Mouse (Mus musculus) liver, embryonic 14.5 days (tissue): ENCODE data around the gene Smg5. TPM values are rescaled to one million over a fixed set of nuclear protein-coding genes. Genes with fewer than 3 reads are reported as not detected.

Experiments used
- ATAC-seq: fragments of 200-750 bp; cut with Nextera tagmentation; 2 replicates; pipeline ENCODE4 v1.8.0; 2017; ENCODE audit warnings: moderate number of reproducible peaks, mild to moderate bottlenecking, moderate library complexity; ENCODE audit not compliant: insufficient read depth
- DNase-seq, 3 experiments: peaks; one replicate each; pipeline ENCODE4 v3.0.0-alpha.2; 2012 to 2013; ENCODE audit warnings: low read depth in 3 of 3, low spot score in 3 of 3
- H3K27ac ChIP-seq: fragments of 300-500 bp; sonication (generic); 2 replicates; pipeline ENCODE4 v1.5.1; 2014; ENCODE audit warnings: moderate library complexity, mild to moderate bottlenecking, control low read depth, inconsistent platforms
- H3K27me3 ChIP-seq: fragments of 300-500 bp; sonication (generic); 2 replicates; pipeline ENCODE4 v1.6.1; 2014; ENCODE audit warnings: mild to moderate bottlenecking, low read length, moderate library complexity; ENCODE audit not compliant: control insufficient read depth, insufficient read depth
- H3K36me3 ChIP-seq: fragments of 300-500 bp; sonication (generic); replicated peaks from 2 replicates; pipeline ENCODE4 v1.6.1; 2014; ENCODE audit warnings: low read depth; ENCODE audit not compliant: control insufficient read depth, insufficient read depth
- H3K4me1 ChIP-seq, 2 experiments: fragments of 200-500 bp in 1 of 2; fragments of 300-500 bp in 1 of 2; sonication (generic) in 1 of 2; replicated peaks; 2 replicates each; pipeline ENCODE4 v1.6.1; 2012 to 2014; ENCODE audit warnings: antibody characterized with exemption in 1 of 2, inconsistent platforms in 1 of 2, low read length in 1 of 2; ENCODE audit not compliant: control insufficient read depth in 2 of 2, insufficient read depth in 2 of 2
- H3K4me2 ChIP-seq: fragments of 300-500 bp; sonication (generic); 2 replicates; pipeline ENCODE4 v1.6.1; 2014; ENCODE audit warnings: low read depth, mild to moderate bottlenecking, control low read depth, moderate library complexity
- H3K4me3 ChIP-seq, 2 experiments: fragments of 200-500 bp in 1 of 2; fragments of 300-500 bp in 1 of 2; sonication (generic) in 1 of 2; 2 replicates each; pipeline ENCODE4 v1.5.1; 2012 to 2014; ENCODE audit warnings: low read depth in 2 of 2, low read length in 2 of 2, mild to moderate bottlenecking in 2 of 2, control low read depth in 1 of 2, inconsistent platforms in 1 of 2, moderate library complexity in 1 of 2; ENCODE audit not compliant: insufficient read depth in 1 of 2
- H3K9ac ChIP-seq: fragments of 300-500 bp; sonication (generic); replicated peaks from 2 replicates; pipeline ENCODE4 v1.6.1; 2014; ENCODE audit warnings: mild to moderate bottlenecking, control low read depth, moderate library complexity
- H3K9me3 ChIP-seq: fragments of 300-500 bp; sonication (generic); 2 replicates; pipeline ENCODE4 v1.6.1; 2016; ENCODE audit warnings: low read length, mixed read lengths; ENCODE audit not compliant: control insufficient read depth
- CTCF ChIP-seq: IDR thresholded peaks from 2 replicates; pipeline ENCODE4 v1.5.1; 2016; ENCODE audit warnings: antibody characterized with exemption, low read depth, control low read depth
- EP300 ChIP-seq: IDR thresholded peaks from 2 replicates; pipeline ENCODE4 v1.6.1; 2016; ENCODE audit warnings: antibody characterized with exemption, low read depth
- WGBS: fragments of 180-500 bp; shearing (Covaris S2); extraction: QIAGEN DNeasy Blood & Tissue Kit; methylation state at CpG from one replicate; pipeline ENCODE4 v1.1.7; 2014; ENCODE audit not compliant: insufficient replicate concordance; 5-methylcytosine and 5-hydroxymethylcytosine counted together
- polyA plus RNA-seq, 2 experiments: library from polyadenylated mRNA; depleted of rRNA in 1 of 2; stranded (reverse) in 1 of 2; unstranded in 1 of 2; fragments of >200 nt; fragmentation: Nextera tagmentation in 1 of 2; extraction: Ambion mirVana in 1 of 2; gene quantifications; 2 replicates each; pipeline versions ENCODE4 v1.2.1 to v1.2.3; 2012 to 2014

Smg5 gene
- polyA plus RNA-seq, 2 experiments: 18.8 to 33.6 TPM

DNA sequence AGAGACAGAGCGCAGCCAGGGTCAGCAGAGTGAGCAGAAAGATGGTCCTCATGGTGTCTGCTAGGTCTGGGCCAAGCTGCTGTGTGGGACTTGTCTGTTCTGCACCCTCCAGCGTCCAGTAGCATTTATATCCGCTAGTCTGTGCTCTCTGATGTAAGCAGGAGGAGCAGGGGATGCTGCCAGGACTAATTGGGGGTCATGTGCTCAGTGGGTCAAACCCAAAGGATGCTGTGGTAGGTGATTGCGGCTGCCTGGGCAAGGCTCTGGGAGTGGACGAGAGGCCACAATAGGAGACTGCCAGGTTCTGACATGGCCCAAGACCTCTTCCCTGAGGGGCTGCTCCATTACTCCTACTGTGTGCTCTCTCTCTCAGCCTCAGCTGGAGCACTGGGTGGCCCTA, 48.3 kb downstream of the Smg5 start, which contains the start of gene Bglap:
TSS of gene Bglap (minus strand) at position 101 of the 400 bp plus-strand sequence.
- DNase-seq (no peak), ATAC-seq (no peak)
- no peak within 1 kb of the TSS for H3K9ac ChIP-seq
- no peak within 1 kb of the TSS for H3K4me2 ChIP-seq
- H3K4me1 ChIP-seq: peaks cover 0 to 2% of the 10 kb centered on the region in 2 experiments; a peak in 1 of 4 replicates
- no peaks in the 10 kb centered on the region for H3K36me3 ChIP-seq
- H3K27ac ChIP-seq: no peak within 1 kb of the TSS
- TF ChIP-seq CTCF (no peak), EP300 (no peak)
- no peaks in the 10 kb centered on the region for H3K27me3 ChIP-seq
- 55% methylated on average over 5 of the region's 5 CpGs for WGBS
- no peaks in the 10 kb centered on the region for H3K9me3 ChIP-seq
- no peak within 1 kb of the TSS for H3K4me3 ChIP-seq

GRCm38 (mm10) chr3:88393776-88394375, 57.8 kb downstream of the Smg5 start:
- DNase-seq (no peak), ATAC-seq (no peak)
- no peaks in the 10 kb centered on the region for H3K4me1 ChIP-seq
- no peak overlapping the region for H3K27ac ChIP-seq
- WGBS: 86% methylated on average over 9 of the region's 9 CpGs
- no peak overlapping the region for H3K4me2 ChIP-seq
- no peak overlapping the region for H3K9ac ChIP-seq
- no peaks in the 10 kb centered on the region for H3K9me3 ChIP-seq
- TF ChIP-seq EP300 (no peak), CTCF (no peak)
- no peaks in the 10 kb centered on the region for H3K27me3 ChIP-seq
- H3K36me3 ChIP-seq: peaks cover 4% of the 10 kb centered on the region; the same call in 1 of the 2 replicates
- no peak overlapping the region for H3K4me3 ChIP-seq

GRCm38 (mm10) chr3:88395288-88395687, 59.2 kb downstream of the Smg5 start:
- ATAC-seq (no peak), DNase-seq (no peak)
- 88% methylated on average over 6 of the region's 6 CpGs for WGBS
- H3K4me1 ChIP-seq: no peaks in the 10 kb centered on the region
- no peak overlapping the region for H3K4me2 ChIP-seq
- H3K9me3 ChIP-seq: no peaks in the 10 kb centered on the region
- peaks cover 7% of the 10 kb centered on the region for H3K36me3 ChIP-seq
- TF ChIP-seq EP300 (no peak), CTCF (no peak)
- H3K9ac ChIP-seq: no peak overlapping the region
- H3K27me3 ChIP-seq: no peaks in the 10 kb centered on the region
- H3K27ac ChIP-seq: no peak overlapping the region
- no peak overlapping the region for H3K4me3 ChIP-seq

DNA sequence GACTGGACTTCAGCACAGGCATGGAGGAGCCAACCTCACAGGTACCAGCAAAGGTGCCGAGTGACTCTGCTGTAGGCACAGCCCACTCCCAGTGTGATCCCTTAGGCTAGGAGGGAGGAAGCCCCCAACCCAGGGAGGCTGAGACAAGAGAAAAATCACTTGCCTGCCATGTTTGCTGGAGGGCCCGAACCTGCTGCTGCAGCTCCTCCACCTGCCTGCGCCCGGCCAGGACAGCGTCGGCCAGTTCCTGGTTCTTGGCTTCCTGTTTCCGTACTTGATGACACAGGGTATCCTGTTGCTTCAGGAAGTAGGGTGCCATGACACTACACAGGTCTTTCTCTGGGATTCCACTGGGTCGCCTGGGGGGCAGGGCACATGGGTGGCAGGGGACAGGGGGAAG, 59.7 kb downstream of the Smg5 start:
- H3K27me3 ChIP-seq: no peaks in the 10 kb centered on the region
- H3K9me3 ChIP-seq: no peaks in the 10 kb centered on the region
- TF ChIP-seq EP300 (no peak), CTCF (no peak)
- no peak for ATAC-seq
- 81% methylated on average over 8 of the region's 8 CpGs for WGBS
- no peak for DNase-seq
- no peaks in the 10 kb centered on the region for H3K4me1 ChIP-seq
- no peak overlapping the region for H3K9ac ChIP-seq
- H3K36me3 ChIP-seq: peaks cover 9% of the 10 kb centered on the region
- no peak overlapping the region for H3K27ac ChIP-seq
- no peak overlapping the region for H3K4me3 ChIP-seq
- no peak overlapping the region for H3K4me2 ChIP-seq

- H3K4me2 ChIP-seq: no peak overlapping the region
- no peaks in the 10 kb centered on the region for H3K9me3 ChIP-seq
- TF ChIP-seq CTCF (no peak), EP300 (no peak)
- WGBS: 81% methylated on average over 2 of the region's 2 CpGs
- peaks cover 9% of the 10 kb centered on the region for H3K36me3 ChIP-seq
- H3K9ac ChIP-seq: no peak overlapping the region
- no peak overlapping the region for H3K4me3 ChIP-seq
- no peaks in the 10 kb centered on the region for H3K4me1 ChIP-seq
- H3K27ac ChIP-seq: no peak overlapping the region
- DNase-seq: no peak
- ATAC-seq: no peak
- H3K27me3 ChIP-seq: no peaks in the 10 kb centered on the region
Measured at GRCm38 (mm10) chr3:88398666-88399065, 62.6 kb downstream of the Smg5 start.
